Mouse (Mus musculus): ENCODE data around the gene Pagr1b. TPM values are rescaled to one million over a fixed set of nuclear protein-coding genes. Genes with fewer than 3 reads are reported as not detected.

Gene Pagr1b
- total and polyA plus RNA-seq, 3 experiments, result 0.39 to 4.5 TPM; not detected in 1

DNA sequence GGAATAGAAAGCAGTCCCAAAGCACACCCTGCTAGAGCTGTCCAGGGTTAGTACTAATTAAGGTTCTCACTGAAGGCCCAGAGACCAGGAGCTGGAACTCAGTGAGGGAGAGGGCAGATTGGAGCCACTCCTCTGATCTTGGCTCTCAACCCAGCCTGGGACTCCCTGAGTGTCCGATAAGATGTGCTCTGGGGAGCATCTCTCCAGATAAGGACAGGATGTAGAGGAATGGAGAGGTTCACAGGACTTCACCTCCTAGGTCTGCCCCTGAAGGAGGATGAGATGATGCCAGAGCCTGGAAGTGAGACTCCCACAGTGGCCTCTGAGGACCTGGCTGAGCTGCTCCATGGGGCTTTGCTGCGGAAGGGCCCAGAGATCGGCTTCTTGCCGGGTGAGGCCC is 64.5 kb downstream of the Pagr1b start:
- DNase-seq (ENCODE audit: low read depth, low spot score), result no peak
- H3K9me3 ChIP-seq (replicated peaks; ENCODE audit: insufficient read depth, low read length), result no peaks in the 10 kb centered on the region
- no peak overlapping the region for H3K9ac ChIP-seq (ENCODE audit: control insufficient read depth, low read depth, low read length, poor library complexity, severe bottlenecking)
- H3K36me3 ChIP-seq (ENCODE audit: control insufficient read depth in 1 of 2, insufficient read depth in 2 of 2, low read length in 2 of 2), result no peaks in the 10 kb centered on the region
- H3K4me3 ChIP-seq (ENCODE audit: control insufficient read depth in 1 of 2, insufficient read depth in 1 of 2, low read depth in 2 of 2, low read length in 2 of 2), result no peak overlapping the region
- no peak overlapping the region for H3K27ac ChIP-seq (ENCODE audit: control insufficient read depth, low read depth, low read length)
- H3K27me3 ChIP-seq (ENCODE audit: control insufficient read depth in 1 of 2, insufficient read depth in 2 of 2, low read length in 2 of 2), result no peaks in the 10 kb centered on the region
- H3K4me1 ChIP-seq (ENCODE audit: control insufficient read depth in 1 of 2, insufficient read depth in 2 of 2, low read length in 2 of 2), result peaks cover 0 to 9% of the 10 kb centered on the region in 2 experiments; a peak in 2 of 4 replicates
- no peaks in the 10 kb centered on the region for H3K79me2 ChIP-seq (ENCODE audit: control insufficient read depth, insufficient read depth, low read length, poor library complexity)
- TF ChIP-seq E2F4 (IDR thresholded peaks at IDR 0.05; ENCODE audit: borderline replicate concordance, low read depth, low read length) (no peak), CTCF (IDR thresholded peaks at IDR 0.05 in 2 of 3, conservative IDR thresholded peaks at IDR 0.05 in 1 of 3; ENCODE audit: control insufficient read depth in 1 of 3, insufficient read depth in 1 of 3, low read depth in 2 of 3, low read length in 3 of 3, poor library complexity in 1 of 3, severe bottlenecking in 1 of 3) (no peak), SMC3 (IDR thresholded peaks at IDR 0.05; ENCODE audit: low read depth, low read length) (no peak), USF1 (IDR thresholded peaks at IDR 0.05; ENCODE audit: low read depth, low read length) (no peak), UBTF (IDR thresholded peaks at IDR 0.05; ENCODE audit: borderline replicate concordance, insufficient read depth, low read depth, low read length) (no peak), MXI1 (IDR thresholded peaks at IDR 0.05; ENCODE audit: low read depth, low read length) (no peak)

Other genes with a start within 250 kb of the Pagr1b start
Only the 30 nearest of the 32 such genes appear.
- 0.12 and 0.13 TPM in 2 replicates for gene Tbx6, start 235.0 kb downstream of the Pagr1b start, total RNA-seq (2012; rRNA removed)
- gene Tbx6, start 235.0 kb downstream of the Pagr1b start, polyA plus RNA-seq (2012; ENCODE audit: insufficient read depth in 1 of 2, insufficient read length in 2 of 2, low read depth in 1 of 2, low replicate concordance in 2 of 2, missing spikeins in 1 of 2), result under 1 TPM in 1 of 2 experiments, not detected in 1; 0.15 TPM
- gene Ppp4c, start 224.0 kb downstream of the Pagr1b start, total RNA-seq (2012; rRNA removed), result 255 and 257 TPM in 2 replicates
- 100 to 1,000 TPM; 265 to 540 TPM for gene Ppp4c, start 224.0 kb downstream of the Pagr1b start, polyA plus RNA-seq (2012; ENCODE audit: insufficient read depth in 1 of 2, insufficient read length in 2 of 2, low read depth in 1 of 2, low replicate concordance in 2 of 2, missing spikeins in 1 of 2)
- gene Fam57b, start 218.8 kb downstream of the Pagr1b start, total RNA-seq (2012; rRNA removed), result 1.7 TPM in 2 replicates
- gene Fam57b, start 218.8 kb downstream of the Pagr1b start, polyA plus RNA-seq (2012; ENCODE audit: insufficient read depth in 1 of 2, insufficient read length in 2 of 2, low read depth in 1 of 2, low replicate concordance in 2 of 2, missing spikeins in 1 of 2), result under 1 TPM in 1 of 2 experiments, not detected in 1; 0.50 TPM
- not detected in 2 replicates for gene 4930451I11Rik, start 184.8 kb downstream of the Pagr1b start, total RNA-seq (2012; rRNA removed)
- not detected for gene 4930451I11Rik, start 184.8 kb downstream of the Pagr1b start, polyA plus RNA-seq (2012; ENCODE audit: insufficient read depth in 1 of 2, insufficient read length in 2 of 2, low read depth in 1 of 2, low replicate concordance in 2 of 2, missing spikeins in 1 of 2)
- 1.6 and 2.3 TPM in 2 replicates for gene Doc2a, start 169.1 kb downstream of the Pagr1b start, total RNA-seq (2012; rRNA removed)
- not detected for gene Doc2a, start 169.1 kb downstream of the Pagr1b start, polyA plus RNA-seq (2012; ENCODE audit: insufficient read depth in 1 of 2, insufficient read length in 2 of 2, low read depth in 1 of 2, low replicate concordance in 2 of 2, missing spikeins in 1 of 2)
- 44.0 and 55.6 TPM in 2 replicates for gene Hirip3, start 154.5 kb downstream of the Pagr1b start, total RNA-seq (2012; rRNA removed)
- 100 to 1,000 TPM in 1 of 2 experiments, not detected in 1; 137 TPM for gene Hirip3, start 154.5 kb downstream of the Pagr1b start, polyA plus RNA-seq (2012; ENCODE audit: insufficient read depth in 1 of 2, insufficient read length in 2 of 2, low read depth in 1 of 2, low replicate concordance in 2 of 2, missing spikeins in 1 of 2)
- gene Ino80e, start 154.1 kb downstream of the Pagr1b start, total RNA-seq (2012; rRNA removed), result 77.1 and 93.0 TPM in 2 replicates
- gene Ino80e, start 154.1 kb downstream of the Pagr1b start, polyA plus RNA-seq (2012; ENCODE audit: insufficient read depth in 1 of 2, insufficient read length in 2 of 2, low read depth in 1 of 2, low replicate concordance in 2 of 2, missing spikeins in 1 of 2), result 100 to 1,000 TPM; 189 to 476 TPM
- 26.2 and 34.2 TPM in 2 replicates for gene Taok2, start 131.8 kb downstream of the Pagr1b start, total RNA-seq (2012; rRNA removed)
- 10 to 100 TPM; 29.0 to 52.3 TPM for gene Taok2, start 131.8 kb downstream of the Pagr1b start, polyA plus RNA-seq (2012; ENCODE audit: insufficient read depth in 1 of 2, insufficient read length in 2 of 2, low read depth in 1 of 2, low replicate concordance in 2 of 2, missing spikeins in 1 of 2)
- 18.0 and 18.8 TPM in 2 replicates for gene Tmem219, start 93.6 kb downstream of the Pagr1b start, total RNA-seq (2012; rRNA removed)
- gene Tmem219, start 93.6 kb downstream of the Pagr1b start, polyA plus RNA-seq (2012; ENCODE audit: insufficient read depth in 1 of 2, insufficient read length in 2 of 2, low read depth in 1 of 2, low replicate concordance in 2 of 2, missing spikeins in 1 of 2), result 10 to 100 TPM in 1 of 2 experiments, not detected in 1; 34.5 TPM
- 17.7 and 18.1 TPM in 2 replicates for gene Kctd13, start 87.6 kb downstream of the Pagr1b start, total RNA-seq (2012; rRNA removed)
- 10 to 100 TPM in 1 of 2 experiments, not detected in 1; 26.2 TPM for gene Kctd13, start 87.6 kb downstream of the Pagr1b start, polyA plus RNA-seq (2012; ENCODE audit: insufficient read depth in 1 of 2, insufficient read length in 2 of 2, low read depth in 1 of 2, low replicate concordance in 2 of 2, missing spikeins in 1 of 2)
- gene Asphd1, start 66.9 kb downstream of the Pagr1b start, total RNA-seq (2012; rRNA removed), result 0.15 TPM in 1 of 2 replicates, not detected in the other
- gene Asphd1, start 66.9 kb downstream of the Pagr1b start, polyA plus RNA-seq (2012; ENCODE audit: insufficient read depth in 1 of 2, insufficient read length in 2 of 2, low read depth in 1 of 2, low replicate concordance in 2 of 2, missing spikeins in 1 of 2), result under 1 TPM in 1 of 2 experiments, not detected in 1; 0.74 TPM
- gene Sez6l2, start 65.9 kb downstream of the Pagr1b start, total RNA-seq (2012; rRNA removed), result 0.49 and 2.0 TPM in 2 replicates
- 1 to 10 TPM in 1 of 2 experiments, not detected in 1; 6.1 TPM for gene Sez6l2, start 65.9 kb downstream of the Pagr1b start, polyA plus RNA-seq (2012; ENCODE audit: insufficient read depth in 1 of 2, insufficient read length in 2 of 2, low read depth in 1 of 2, low replicate concordance in 2 of 2, missing spikeins in 1 of 2)
- gene Cdipt, start 40.6 kb downstream of the Pagr1b start, total RNA-seq (2012; rRNA removed), result 72.5 and 98.4 TPM in 2 replicates
- gene Cdipt, start 40.6 kb downstream of the Pagr1b start, polyA plus RNA-seq (2012; ENCODE audit: insufficient read depth in 1 of 2, insufficient read length in 2 of 2, low read depth in 1 of 2, low replicate concordance in 2 of 2, missing spikeins in 1 of 2), result 100 to 1,000 TPM in 1 of 2 experiments, not detected in 1; 151 TPM
- 0.35 and 0.49 TPM in 2 replicates for gene Cdiptos, start 40.4 kb downstream of the Pagr1b start, total RNA-seq (2012; rRNA removed)
- 1 to 10 TPM in 1 of 2 experiments, not detected in 1; 1.8 TPM for gene Cdiptos, start 40.4 kb downstream of the Pagr1b start, polyA plus RNA-seq (2012; ENCODE audit: insufficient read depth in 1 of 2, insufficient read length in 2 of 2, low read depth in 1 of 2, low replicate concordance in 2 of 2, missing spikeins in 1 of 2)
- 19.4 and 19.8 TPM in 2 replicates for gene Mvp, start 1.9 kb downstream of the Pagr1b start, total RNA-seq (2012; rRNA removed)
- 10 to 100 TPM in 1 of 2 experiments, not detected in 1; 20.6 TPM for gene Mvp, start 1.9 kb downstream of the Pagr1b start, polyA plus RNA-seq (2012; ENCODE audit: insufficient read depth in 1 of 2, insufficient read length in 2 of 2, low read depth in 1 of 2, low replicate concordance in 2 of 2, missing spikeins in 1 of 2)
- gene Pagr1a, start 868 bp upstream of the Pagr1b start, total RNA-seq (2012; rRNA removed), result 55.4 and 60.2 TPM in 2 replicates
- gene Pagr1a, start 868 bp upstream of the Pagr1b start, polyA plus RNA-seq (2012; ENCODE audit: insufficient read depth in 1 of 2, insufficient read length in 2 of 2, low read depth in 1 of 2, low replicate concordance in 2 of 2, missing spikeins in 1 of 2), result 10 to 100 TPM in 1 of 2 experiments, not detected in 1; 85.9 TPM
- 13.8 and 20.5 TPM in 2 replicates for gene Gm42742, start 4.6 kb upstream of the Pagr1b start, total RNA-seq (2012; rRNA removed)
- 10 to 100 TPM in 1 of 2 experiments, not detected in 1; 27.2 TPM for gene Gm42742, start 4.6 kb upstream of the Pagr1b start, polyA plus RNA-seq (2012; ENCODE audit: insufficient read depth in 1 of 2, insufficient read length in 2 of 2, low read depth in 1 of 2, low replicate concordance in 2 of 2, missing spikeins in 1 of 2)
- gene Prrt2, start 4.7 kb upstream of the Pagr1b start, total RNA-seq (2012; rRNA removed), result 0.12 and 0.13 TPM in 2 replicates
- 1 to 10 TPM in 1 of 2 experiments, not detected in 1; 1.4 TPM for gene Prrt2, start 4.7 kb upstream of the Pagr1b start, polyA plus RNA-seq (2012; ENCODE audit: insufficient read depth in 1 of 2, insufficient read length in 2 of 2, low read depth in 1 of 2, low replicate concordance in 2 of 2, missing spikeins in 1 of 2)
- 231 and 234 TPM in 2 replicates for gene Maz, start 10.6 kb upstream of the Pagr1b start, total RNA-seq (2012; rRNA removed)
- 100 to 1,000 TPM in 1 of 2 experiments, not detected in 1; 540 TPM for gene Maz, start 10.6 kb upstream of the Pagr1b start, polyA plus RNA-seq (2012; ENCODE audit: insufficient read depth in 1 of 2, insufficient read length in 2 of 2, low read depth in 1 of 2, low replicate concordance in 2 of 2, missing spikeins in 1 of 2)
- gene Kif22, start 26.0 kb upstream of the Pagr1b start, total RNA-seq (2012; rRNA removed), result 57.7 and 75.7 TPM in 2 replicates
- 100 to 1,000 TPM; 119 to 298 TPM for gene Kif22, start 26.0 kb upstream of the Pagr1b start, polyA plus RNA-seq (2012; ENCODE audit: insufficient read depth in 1 of 2, insufficient read length in 2 of 2, low read depth in 1 of 2, low replicate concordance in 2 of 2, missing spikeins in 1 of 2)
- gene Zg16, start 70.8 kb upstream of the Pagr1b start, total RNA-seq (2012; rRNA removed), result 57.1 and 89.3 TPM in 2 replicates
- gene Zg16, start 70.8 kb upstream of the Pagr1b start, polyA plus RNA-seq (2012; ENCODE audit: insufficient read depth in 1 of 2, insufficient read length in 2 of 2, low read depth in 1 of 2, low replicate concordance in 2 of 2, missing spikeins in 1 of 2), result 10 to 100 TPM in 1 of 2 experiments, not detected in 1; 50.4 TPM
- gene AI467606, start 74.9 kb upstream of the Pagr1b start, total RNA-seq (2012; rRNA removed), result 51.1 and 54.9 TPM in 2 replicates
- gene AI467606, start 74.9 kb upstream of the Pagr1b start, polyA plus RNA-seq (2012; ENCODE audit: insufficient read depth in 1 of 2, insufficient read length in 2 of 2, low read depth in 1 of 2, low replicate concordance in 2 of 2, missing spikeins in 1 of 2), result 100 to 1,000 TPM in 1 of 2 experiments, 10 to 100 TPM in 1; 79.4 to 101 TPM
- gene Qprt, start 105.7 kb upstream of the Pagr1b start, total RNA-seq (2012; rRNA removed), result 2.5 and 2.7 TPM in 2 replicates
- gene Qprt, start 105.7 kb upstream of the Pagr1b start, polyA plus RNA-seq (2012; ENCODE audit: insufficient read depth in 1 of 2, insufficient read length in 2 of 2, low read depth in 1 of 2, low replicate concordance in 2 of 2, missing spikeins in 1 of 2), result 1 to 10 TPM in 1 of 2 experiments, not detected in 1; 3.7 TPM
- gene Spn, start 121.3 kb upstream of the Pagr1b start, total RNA-seq (2012; rRNA removed), result 169 and 182 TPM in 2 replicates
- gene Spn, start 121.3 kb upstream of the Pagr1b start, polyA plus RNA-seq (2012; ENCODE audit: insufficient read depth in 1 of 2, insufficient read length in 2 of 2, low read depth in 1 of 2, low replicate concordance in 2 of 2, missing spikeins in 1 of 2), result 100 to 1,000 TPM; 135 to 184 TPM
- gene Cd2bp2, start 179.6 kb upstream of the Pagr1b start, total RNA-seq (2012; rRNA removed), result 55.6 and 64.8 TPM in 2 replicates
- gene Cd2bp2, start 179.6 kb upstream of the Pagr1b start, polyA plus RNA-seq (2012; ENCODE audit: insufficient read depth in 1 of 2, insufficient read length in 2 of 2, low read depth in 1 of 2, low replicate concordance in 2 of 2, missing spikeins in 1 of 2), result 10 to 100 TPM in 1 of 2 experiments, not detected in 1; 56.7 TPM
- 37.4 and 43.3 TPM in 2 replicates for gene Tbc1d10b, start 192.0 kb upstream of the Pagr1b start, total RNA-seq (2012; rRNA removed)
- gene Tbc1d10b, start 192.0 kb upstream of the Pagr1b start, polyA plus RNA-seq (2012; ENCODE audit: insufficient read depth in 1 of 2, insufficient read length in 2 of 2, low read depth in 1 of 2, low replicate concordance in 2 of 2, missing spikeins in 1 of 2), result 10 to 100 TPM in 1 of 2 experiments, not detected in 1; 70.3 TPM
- gene Mylpf, start 192.4 kb upstream of the Pagr1b start, total RNA-seq (2012; rRNA removed), result 8.3 and 11.2 TPM in 2 replicates
- gene Mylpf, start 192.4 kb upstream of the Pagr1b start, polyA plus RNA-seq (2012; ENCODE audit: insufficient read depth in 1 of 2, insufficient read length in 2 of 2, low read depth in 1 of 2, low replicate concordance in 2 of 2, missing spikeins in 1 of 2), result 1 to 10 TPM in 1 of 2 experiments, not detected in 1; 9.1 TPM
- 13.9 and 14.6 TPM in 2 replicates for gene Zfp553, start 216.6 kb upstream of the Pagr1b start, total RNA-seq (2012; rRNA removed)
- gene Zfp553, start 216.6 kb upstream of the Pagr1b start, polyA plus RNA-seq (2012; ENCODE audit: insufficient read depth in 1 of 2, insufficient read length in 2 of 2, low read depth in 1 of 2, low replicate concordance in 2 of 2, missing spikeins in 1 of 2), result 10 to 100 TPM in 1 of 2 experiments, not detected in 1; 19.0 TPM
- 30.6 and 41.3 TPM in 2 replicates for gene Sept1, start 216.6 kb upstream of the Pagr1b start, total RNA-seq (2012; rRNA removed)
- 100 to 1,000 TPM in 1 of 2 experiments, not detected in 1; 116 TPM for gene Sept1, start 216.6 kb upstream of the Pagr1b start, polyA plus RNA-seq (2012; ENCODE audit: insufficient read depth in 1 of 2, insufficient read length in 2 of 2, low read depth in 1 of 2, low replicate concordance in 2 of 2, missing spikeins in 1 of 2)
- gene Zfp771, start 227.8 kb upstream of the Pagr1b start, total RNA-seq (2012; rRNA removed), result 33.4 and 37.6 TPM in 2 replicates
- 10 to 100 TPM in 1 of 2 experiments, not detected in 1; 58.3 TPM for gene Zfp771, start 227.8 kb upstream of the Pagr1b start, polyA plus RNA-seq (2012; ENCODE audit: insufficient read depth in 1 of 2, insufficient read length in 2 of 2, low read depth in 1 of 2, low replicate concordance in 2 of 2, missing spikeins in 1 of 2)